Mouse (Mus musculus) heart, embryonic 15.5 days (tissue): ENCODE measurements around the gene Smarcc1. TPM values are rescaled to one million over a fixed set of nuclear protein-coding genes. Genes with fewer than 3 reads are reported as not detected.

Experiments
- microRNA-seq: library from miRNA; unstranded; fragments of <30 nt; microRNA quantifications from one replicate; pipeline ENCODE4, GENCODE M21; 2016
- polyA plus RNA-seq: library from polyadenylated mRNA; unstranded; fragments of >200 nt; fragmentation: Nextera tagmentation; extraction: Ambion mirVana; gene quantifications from 2 replicates; pipeline ENCODE4 v1.2.1, GENCODE M21; 2015

Smarcc1 gene
- polyA plus RNA-seq, 1 experiment from 2014 or later, result 56.6 TPM

Small RNAs within 50 kb of the gene (microRNA-seq; reads per million reads assigned to microRNA genes)
- gene Mir6236, result 77.5 reads per million, percentile 47 among the genes with 10 or more reads in this experiment

Other genes starting within 250 kb of the Smarcc1 start
- gene Cdc25a, start 242.1 kb upstream of the Smarcc1 start, polyA plus RNA-seq, result 12.0 and 17.9 TPM in 2 replicates
- gene Map4, start 186.2 kb upstream of the Smarcc1 start, polyA plus RNA-seq, result 77.6 and 88.1 TPM in 2 replicates
- 83.5 and 92.4 TPM in 2 replicates for gene Dhx30, start 122 bp downstream of the Smarcc1 start, polyA plus RNA-seq
- 2.0 and 2.6 TPM in 2 replicates for gene Cspg5, start 126.1 kb downstream of the Smarcc1 start, polyA plus RNA-seq
- 11.7 and 14.3 TPM in 2 replicates for gene Elp6, start 187.5 kb downstream of the Smarcc1 start, polyA plus RNA-seq
- gene Scap, start 215.6 kb downstream of the Smarcc1 start, polyA plus RNA-seq, result 17.5 and 23.0 TPM in 2 replicates